Mouse (Mus musculus) embryonic stem cell, embryonic (primary cell): ENCODE results near the gene Snrpd3.

Source experiments
- CTCF ChIA-PET, 4 experiments: fragments of 300-600 bp in 2 of 4; fragments of 350-600 bp in 2 of 4; sonication (Branson Sonifier 250); formaldehyde crosslinking; loops; one replicate each; lab custom pipeline; 2022; ENCODE audit warnings: inconsistent platforms in 2 of 4; lab: Charles Lee
- POLR2A ChIA-PET, 4 experiments: fragments of 300-600 bp in 2 of 4; fragments of 350-600 bp in 2 of 4; sonication (Branson Sonifier 250); formaldehyde crosslinking; loops; one replicate each; lab custom pipeline; 2022; ENCODE audit warnings: antibody characterized with exemption in 4 of 4, inconsistent platforms in 1 of 4; lab: Charles Lee

Snrpd3 gene

DNA sequence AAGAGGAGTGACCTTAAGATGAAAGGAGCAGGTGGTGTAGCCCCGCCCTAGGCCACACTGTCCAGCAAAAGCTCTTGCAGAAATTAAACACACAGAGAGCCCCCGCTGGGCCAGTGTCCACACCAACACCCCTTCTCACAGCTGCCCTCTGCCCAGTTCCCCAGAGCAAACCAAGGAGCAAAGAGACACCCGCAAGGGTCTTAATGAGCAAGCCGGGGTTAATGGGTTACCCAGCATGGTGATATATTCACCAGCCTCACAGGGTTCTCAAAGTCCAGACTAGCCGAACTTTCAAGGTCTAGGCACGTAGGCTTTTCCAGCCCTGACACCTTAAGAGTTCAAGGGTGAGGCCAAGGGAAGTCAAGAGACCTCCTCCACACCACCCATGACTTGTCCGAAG lies 48.6 kb downstream of the Snrpd3 start:
- ChIA-PET CTCF (interaction anchor here (0.6 to 1.3 kb wide), 7 partner anchors 19 to 316 kb away, joined by 3 to 5 read pairs (median 3); no protein-coding TSS in a partner anchor), POLR2A (interaction anchor here in 3 of 4 experiments (0.6 to 2.2 kb wide), 21 partner anchors 9 to 1672 kb away, joined by 3 to 9 read pairs (median 4); partner anchors contain the start of genes Ddt (in 2 of the 3), Gucd1 (in 2 of the 3), Cabin1 (in 1 of the 3) and Gm20441 (in 1 of the 3))

DNA sequence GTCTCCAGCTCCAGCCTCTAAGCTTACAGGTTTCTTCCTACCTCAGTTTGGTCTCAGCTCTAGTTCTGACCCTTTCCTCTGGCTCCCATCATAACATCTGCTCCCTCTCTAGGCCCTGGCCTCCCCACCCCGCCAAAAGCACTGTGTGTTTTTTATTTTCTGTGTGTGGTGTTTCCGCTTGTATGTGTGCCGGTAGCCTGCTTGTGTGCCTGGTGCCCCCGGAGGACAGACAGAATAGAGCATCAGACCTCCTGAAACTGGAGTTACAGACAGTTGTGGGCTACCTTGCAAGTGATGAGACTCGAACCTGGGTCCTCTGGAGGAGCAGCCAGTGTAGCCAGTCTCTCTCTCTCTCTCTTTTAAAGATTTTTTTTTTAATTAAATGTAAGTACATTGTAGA lies 49.0 kb downstream of the Snrpd3 start:
- CTCF ChIA-PET = interaction anchor here in 2 of 4 experiments (1.1 to 1.3 kb wide), 3 partner anchors 20 to 285 kb away, joined by 3 to 5 read pairs (median 3); no protein-coding TSS in a partner anchor
- POLR2A ChIA-PET = interaction anchor here in 3 of 4 experiments (0.6 to 2.2 kb wide), 14 partner anchors 9 to 1672 kb away, joined by 3 to 9 read pairs (median 3); partner anchors contain the start of genes Gucd1 (in 2 of the 3), Ddt (in 1 of the 3), Gm20441 (in 1 of the 3) and Gstt3 (in 1 of the 3)

DNA sequence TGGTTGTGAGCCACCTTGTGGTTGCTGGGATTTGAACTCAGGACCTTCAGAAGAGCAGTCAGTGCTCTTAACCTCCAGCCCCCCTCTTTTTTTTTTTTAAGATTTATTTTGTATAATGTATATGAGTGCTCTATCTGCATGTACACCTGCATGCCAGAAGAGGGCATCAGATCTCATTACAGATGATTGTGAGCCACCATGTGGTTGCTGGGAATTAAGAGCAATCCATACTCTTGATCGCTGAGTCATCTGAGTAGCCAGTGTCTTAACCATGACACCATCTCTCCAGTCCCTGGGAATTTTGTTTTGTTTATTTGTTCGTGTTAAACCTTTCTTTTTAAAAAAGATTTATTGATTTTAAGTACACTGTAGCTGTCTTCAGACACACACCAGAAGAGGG lies 49.4 kb downstream of the Snrpd3 start:
- ChIA-PET CTCF (interaction anchor here in 2 of 4 experiments (1.2 to 1.3 kb wide), 2 partner anchors 19 to 20 kb away, joined by 3 to 5 read pairs; no protein-coding TSS in a partner anchor), POLR2A (interaction anchor here in 3 of 4 experiments (0.6 to 2.2 kb wide), 6 partner anchors 20 to 371 kb away, joined by 3 to 7 read pairs (median 3); partner anchors contain the start of genes Gucd1 (in 2 of the 3) and Snrpd3 (in 1 of the 3))

DNA sequence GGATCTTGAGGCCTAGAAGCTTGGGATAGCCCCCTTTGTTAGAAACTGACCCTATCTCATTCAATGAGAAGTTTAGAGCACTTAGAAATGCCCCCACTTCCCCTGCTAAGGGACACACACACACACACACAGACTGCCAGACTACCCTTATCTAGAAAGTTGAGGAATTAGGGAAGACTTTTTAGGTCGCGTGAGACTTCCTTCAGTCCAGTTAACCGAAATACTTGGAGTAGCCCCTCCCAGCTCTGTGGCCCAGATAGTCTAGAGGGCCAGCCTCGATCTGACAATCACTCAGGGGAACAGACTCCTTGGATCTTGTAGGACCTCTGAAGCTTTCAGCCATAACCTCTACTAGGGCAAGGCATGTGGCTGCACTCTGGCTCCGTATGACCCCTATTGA lies 50.7 kb downstream of the Snrpd3 start:
- ChIA-PET POLR2A (interaction anchor here in 3 of 4 experiments (0.6 to 1.7 kb wide), 14 partner anchors 8 to 364 kb away, joined by 3 to 6 read pairs (median 4); partner anchors contain the start of genes Gstt2 (in 1 of the 3) and Lrrc75b (in 1 of the 3)), CTCF (interaction anchor here (0.5 to 1.7 kb wide), 10 partner anchors 9 to 268 kb away, joined by 3 to 8 read pairs (median 3); partner anchors contain the start of gene Ddt (in 1 of the 4))

DNA sequence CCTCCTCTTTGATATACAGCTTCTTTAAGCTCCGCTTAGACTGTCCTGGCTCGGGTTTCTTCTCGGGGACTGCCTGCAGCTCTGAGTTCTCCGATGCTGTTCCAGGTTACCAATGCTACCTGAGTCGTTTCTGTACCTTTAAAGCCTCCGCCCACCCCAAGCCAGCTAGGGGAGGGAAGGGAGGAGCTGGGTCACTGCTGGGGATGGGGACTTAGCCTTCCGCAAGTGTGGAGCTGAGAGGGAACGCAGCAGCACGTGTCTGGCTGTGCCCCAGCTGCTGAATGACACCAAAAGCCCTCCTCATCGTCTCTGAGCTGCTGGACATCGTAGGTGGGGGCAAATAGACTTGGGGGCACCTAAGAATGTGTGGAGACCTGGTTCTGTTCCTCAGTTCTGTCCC lies 51.1 kb downstream of the Snrpd3 start:
- CTCF ChIA-PET = interaction anchor here (0.5 to 1.7 kb wide), 13 partner anchors 9 to 383 kb away, joined by 3 to 8 read pairs (median 3); partner anchors contain the start of gene Ddt (in 1 of the 4)
- POLR2A ChIA-PET = interaction anchor here (0.6 to 1.7 kb wide), 14 partner anchors 8 to 364 kb away, joined by 3 to 6 read pairs (median 4); partner anchors contain the start of genes Gstt2 (in 1 of the 4) and Lrrc75b (in 1 of the 4)

DNA sequence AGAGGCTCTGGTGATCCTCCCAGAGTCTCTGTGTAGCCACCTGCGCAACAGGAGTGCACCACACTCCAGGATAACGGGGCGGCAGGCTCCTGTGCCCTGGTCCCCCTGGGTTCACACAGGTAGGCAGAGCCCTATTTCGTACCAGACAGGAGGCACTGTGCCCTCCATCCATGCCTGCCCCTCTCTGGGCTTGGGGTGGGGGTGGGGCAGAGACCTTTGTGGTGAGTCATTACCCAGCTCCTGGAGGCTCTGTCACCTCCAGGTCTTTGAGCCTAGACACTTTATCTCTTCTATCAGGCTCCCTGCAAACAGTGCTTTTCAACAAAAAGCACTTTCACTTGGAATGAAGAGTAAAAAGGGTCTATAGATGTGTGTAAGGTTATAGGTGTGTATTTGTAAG lies 51.5 kb downstream of the Snrpd3 start:
- ChIA-PET POLR2A (interaction anchor here in 3 of 4 experiments (0.7 to 1.7 kb wide), 10 partner anchors 8 to 363 kb away, joined by 3 to 6 read pairs (median 5); partner anchors contain the start of genes Gstt2 (in 1 of the 3) and Lrrc75b (in 1 of the 3)), CTCF (interaction anchor here in 3 of 4 experiments (0.5 to 1.7 kb wide), 10 partner anchors 9 to 382 kb away, joined by 3 to 8 read pairs (median 3); partner anchors contain the start of gene Ddt (in 1 of the 3))

DNA sequence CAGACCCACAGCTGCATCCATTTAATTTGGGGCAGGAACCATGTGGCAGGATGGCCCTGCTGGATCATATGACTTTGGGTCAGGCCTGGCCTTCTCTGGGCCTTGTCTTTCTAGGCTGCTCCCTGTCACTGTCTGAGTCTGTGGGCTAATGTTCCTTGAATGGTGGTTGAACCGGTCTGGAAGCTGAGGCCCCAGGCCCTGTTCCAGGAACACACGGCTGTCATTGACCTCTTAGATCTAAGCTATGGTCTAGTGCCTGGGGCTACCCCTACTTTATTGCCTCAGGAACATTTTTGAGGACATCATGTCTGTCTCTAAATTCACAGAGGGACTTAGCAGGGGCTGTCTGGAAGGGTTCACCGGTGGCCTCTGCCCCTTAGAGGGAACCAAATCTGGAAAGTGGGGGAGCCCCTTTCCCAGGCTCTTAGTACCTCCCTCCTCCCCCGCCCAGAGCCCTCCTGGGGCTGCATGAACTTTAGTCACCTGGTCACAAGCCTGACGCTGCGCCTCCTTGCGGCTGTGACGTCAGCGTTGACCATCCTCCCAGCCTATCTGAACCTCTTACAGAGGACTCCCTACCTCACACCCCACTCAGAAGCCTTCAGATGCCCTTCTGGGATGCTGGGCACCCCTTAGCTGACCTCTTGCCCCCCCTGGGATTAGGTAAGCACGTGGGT lies 53.8 kb downstream of the Snrpd3 start:
- ChIA-PET POLR2A (interaction anchor here in 2 of 4 experiments (0.6 to 1.7 kb wide), 5 partner anchors 8 to 350 kb away, joined by 3 to 6 read pairs (median 3); no protein-coding TSS in a partner anchor), CTCF (interaction anchor here in 3 of 4 experiments (0.5 to 1.3 kb wide), 6 partner anchors 12 to 173 kb away, joined by 3 to 4 read pairs (median 3); no protein-coding TSS in a partner anchor)

DNA sequence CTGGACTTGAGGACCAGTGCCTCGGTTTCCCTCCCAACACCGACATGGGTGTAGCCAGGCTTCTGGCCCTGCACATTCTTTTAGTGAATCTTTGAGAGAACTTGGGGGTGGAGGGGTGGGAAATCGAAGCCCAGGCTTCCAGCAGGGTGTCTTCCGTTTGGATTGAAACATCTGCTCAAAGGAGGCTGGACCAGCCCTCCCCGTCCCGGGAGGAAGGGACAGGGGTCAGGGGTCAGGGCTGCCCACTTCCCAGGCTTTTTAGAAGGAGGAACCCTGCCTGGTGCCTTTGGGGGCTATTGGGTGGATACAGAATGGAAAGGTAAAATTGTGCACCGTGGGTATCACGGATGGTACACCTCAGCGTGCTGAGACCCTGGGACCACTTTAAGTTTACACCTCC lies 54.6 kb downstream of the Snrpd3 start:
- POLR2A ChIA-PET = interaction anchor here in 1 of 4 experiments (1.0 to 1.7 kb wide), 3 partner anchors 9 to 23 kb away, joined by 3 to 6 read pairs (median 3); no protein-coding TSS in a partner anchor

DNA sequence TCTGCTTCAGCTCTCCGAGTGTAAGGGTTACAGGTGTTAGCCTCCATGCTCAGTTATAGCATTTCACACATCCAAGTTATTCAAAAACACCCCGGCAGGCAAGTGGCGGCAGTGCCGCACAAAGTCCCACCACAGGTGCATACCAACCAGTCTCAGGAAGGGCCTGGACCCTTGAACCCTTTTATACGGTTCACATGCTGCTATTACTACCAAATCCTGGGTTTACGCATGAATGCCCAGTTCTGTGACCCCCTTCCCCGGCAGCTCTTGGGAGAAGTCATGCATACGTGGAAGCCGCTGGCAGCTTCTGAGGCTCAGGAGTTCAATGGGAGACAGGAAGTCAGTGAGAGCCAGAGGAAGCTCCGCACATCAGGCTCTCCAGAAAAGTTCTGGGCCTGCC lies 55.8 kb downstream of the Snrpd3 start:
- POLR2A ChIA-PET = interaction anchor here in 2 of 4 experiments (0.6 to 1.2 kb wide), 3 partner anchors 12 to 467 kb away, joined by 3 to 4 read pairs (median 3); partner anchors contain the start of gene Ggt1 (in 1 of the 2)
- CTCF ChIA-PET = interaction anchor here in 2 of 4 experiments (1.3 to 1.7 kb wide), 4 partner anchors 11 to 32 kb away, joined by 3 to 6 read pairs (median 6); no protein-coding TSS in a partner anchor

More for the DNA sequence above, 54.6 kb downstream of the Snrpd3 start:
- CTCF ChIA-PET = interaction anchor here in 3 of 4 experiments (0.6 to 1.7 kb wide), 5 partner anchors 14 to 172 kb away, joined by 3 to 6 read pairs (median 4); no protein-coding TSS in a partner anchor

DNA sequence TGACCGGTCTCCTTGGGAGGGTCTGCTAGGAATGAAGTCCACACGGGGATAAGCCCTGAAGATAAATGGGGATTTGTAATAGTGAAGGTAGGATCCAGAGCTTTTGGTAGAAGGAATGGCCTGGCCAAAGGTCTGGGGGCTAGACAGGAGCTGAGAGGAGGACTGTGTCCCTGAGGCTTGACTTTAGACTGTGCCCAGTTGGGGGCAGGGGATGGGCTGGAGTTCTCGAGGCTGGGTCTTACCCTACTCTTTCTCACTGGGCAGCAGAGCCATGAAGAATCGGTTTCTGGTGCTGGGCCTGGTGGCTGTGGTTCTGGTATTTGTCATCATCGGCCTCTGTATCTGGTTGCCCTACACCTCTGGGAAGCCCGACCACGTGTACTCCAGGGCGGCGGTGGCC lies 56.6 kb downstream of the Snrpd3 start:
- POLR2A ChIA-PET = interaction anchor here in 2 of 4 experiments (0.6 kb wide), 2 partner anchors 144 to 466 kb away, joined by 3 read pairs; no protein-coding TSS in a partner anchor
- CTCF ChIA-PET = interaction anchor here in 1 of 4 experiments (1.3 to 1.7 kb wide), 4 partner anchors 12 to 31 kb away, joined by 3 to 6 read pairs (median 4); no protein-coding TSS in a partner anchor

DNA sequence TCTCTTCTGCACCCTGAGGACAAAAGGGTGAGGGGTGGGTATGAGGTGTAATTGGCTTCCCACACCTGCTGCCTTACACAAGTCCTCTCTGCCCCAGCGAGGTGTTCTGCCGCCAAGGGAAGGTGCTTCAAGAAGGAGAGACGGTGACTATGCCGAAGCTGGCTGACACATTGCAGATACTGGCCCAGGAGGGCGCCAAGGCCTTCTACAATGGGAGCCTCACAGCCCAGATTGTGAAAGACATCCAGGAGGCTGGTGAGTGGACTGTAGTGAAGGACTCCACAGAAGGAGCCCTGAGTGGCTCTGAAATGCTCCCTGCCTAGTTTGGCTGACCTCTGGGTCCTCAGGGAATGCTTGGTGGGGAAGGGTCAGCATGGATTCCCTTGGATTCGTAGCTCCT lies 61.8 kb downstream of the Snrpd3 start:
- ChIA-PET CTCF (no interaction called here), POLR2A (interaction anchor here in 1 of 4 experiments (1.0 kb wide), 1 partner anchor 14 kb away, joined by 3 read pairs; no protein-coding TSS in a partner anchor)

DNA sequence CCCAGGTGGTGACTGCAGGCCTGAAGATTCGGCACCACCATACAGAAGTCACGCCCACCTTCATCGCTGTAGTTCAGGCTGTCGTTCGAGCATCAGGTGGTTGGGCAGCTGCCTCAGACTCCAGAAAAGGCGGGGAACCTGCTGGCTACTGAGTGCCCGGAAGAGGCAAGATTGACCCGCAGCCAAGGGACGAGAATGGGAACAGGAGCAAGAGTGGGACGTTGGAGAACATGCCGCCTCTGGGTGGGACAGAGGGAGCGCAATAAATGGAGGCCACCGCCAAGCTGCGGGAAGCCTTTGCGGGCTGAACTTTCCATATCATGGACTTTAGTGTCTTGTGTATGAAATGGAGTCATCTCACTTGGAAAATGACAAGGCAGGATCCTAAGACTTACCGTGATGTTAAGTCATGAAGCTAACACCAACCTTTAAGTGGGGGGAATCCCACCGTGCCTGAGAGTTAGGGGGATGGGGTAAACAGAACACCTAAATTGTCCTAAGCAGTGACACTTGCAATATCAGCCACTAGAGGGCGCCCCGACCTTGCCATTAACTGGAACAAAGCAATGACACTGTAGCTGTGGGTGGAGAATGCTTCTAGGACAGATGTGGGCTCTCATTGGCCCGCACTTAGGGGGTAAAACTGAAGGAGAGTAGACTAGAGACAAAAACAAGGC lies 68.7 kb downstream of the Snrpd3 start:
- ChIA-PET CTCF (interaction anchor here (0.5 to 3.6 kb wide), 101 partner anchors 8 to 383 kb away, joined by 3 to 31 read pairs (median 4); partner anchors contain the start of genes Gm20441 (in 2 of the 4), Gstt3 (in 2 of the 4), Cabin1 (in 1 of the 4) and Ddt (in 1 of the 4)), POLR2A (interaction anchor here in 2 of 4 experiments (0.6 to 2.6 kb wide), 21 partner anchors 9 to 365 kb away, joined by 3 to 11 read pairs (median 4); partner anchors contain the start of genes Cabin1 (in 1 of the 2), Ddt (in 1 of the 2), Ggt1 (in 1 of the 2) and Gstt2 (in 1 of the 2))

DNA sequence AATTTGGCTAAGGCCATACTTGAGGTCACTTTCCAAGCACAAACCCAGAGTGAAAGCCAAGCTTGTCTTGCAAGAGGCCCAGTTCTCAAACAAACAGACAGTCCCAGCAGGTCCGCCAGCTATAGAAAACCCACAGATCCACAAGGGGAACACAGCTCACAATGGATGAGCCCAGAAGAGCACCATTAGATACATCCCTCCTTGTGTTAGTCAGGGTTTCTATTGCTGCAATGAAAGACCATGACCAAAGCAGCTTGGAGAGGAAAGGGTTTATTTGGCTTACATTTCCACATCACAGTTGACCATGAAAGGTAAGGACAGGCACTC lies 69.2 kb downstream of the Snrpd3 start:
- CTCF ChIA-PET = interaction anchor here (0.5 to 3.6 kb wide), 96 partner anchors 8 to 382 kb away, joined by 3 to 31 read pairs (median 4); partner anchors contain the start of genes Gm20441 (in 2 of the 4), Gstt3 (in 2 of the 4), Cabin1 (in 1 of the 4) and Ddt (in 1 of the 4)
- POLR2A ChIA-PET = interaction anchor here in 2 of 4 experiments (0.7 to 2.6 kb wide), 19 partner anchors 9 to 364 kb away, joined by 3 to 11 read pairs (median 4); partner anchors contain the start of genes Cabin1 (in 1 of the 2), Ddt (in 1 of the 2), Ggt1 (in 1 of the 2) and Gstt2 (in 1 of the 2)
